Mouse (Mus musculus) embryonic facial prominence, embryonic 12.5 days (tissue): Measurements from ENCODE around the gene Sik2. TPM values are rescaled to one million over a fixed set of nuclear protein-coding genes. Genes with fewer than 3 reads are reported as not detected.

ENCODE experiments used
- ATAC-seq: fragments of 200-750 bp; cut with Nextera tagmentation; 2 replicates; pipeline ENCODE4 v1.8.0; 2017; ENCODE audit not compliant: insufficient number of reproducible peaks, insufficient read depth, low FRiP score, low TSS enrichment
- H3K27ac ChIP-seq: fragments of 300-500 bp; sonication (generic); 2 replicates; pipeline ENCODE4 v1.5.1; 2016; ENCODE audit warnings: mild to moderate bottlenecking
- H3K27me3 ChIP-seq: fragments of 300-500 bp; sonication (generic); 2 replicates; pipeline ENCODE4 v1.6.1; 2016; ENCODE audit warnings: mild to moderate bottlenecking, moderate library complexity
- H3K36me3 ChIP-seq: fragments of 300-500 bp; sonication (generic); 2 replicates; pipeline ENCODE4 v1.6.1; 2016; ENCODE audit warnings: mild to moderate bottlenecking
- H3K4me1 ChIP-seq: fragments of 300-500 bp; sonication (generic); 2 replicates; pipeline ENCODE4 v1.6.1; 2016
- H3K4me2 ChIP-seq: fragments of 300-500 bp; sonication (generic); replicated peaks from 2 replicates; pipeline ENCODE4 v1.6.1; 2016; ENCODE audit warnings: mild to moderate bottlenecking, moderate library complexity
- H3K4me3 ChIP-seq: fragments of 300-500 bp; sonication (generic); 2 replicates; pipeline ENCODE4 v1.5.1; 2016; ENCODE audit warnings: mild to moderate bottlenecking
- H3K9ac ChIP-seq: fragments of 300-500 bp; sonication (generic); 2 replicates; pipeline ENCODE4 v1.6.1; 2016; ENCODE audit warnings: mild to moderate bottlenecking, moderate library complexity
- H3K9me3 ChIP-seq: fragments of 300-500 bp; sonication (generic); 2 replicates; pipeline ENCODE4 v1.6.1; 2016; ENCODE audit warnings: mild to moderate bottlenecking, moderate library complexity
- WGBS: fragments of 180-500 bp; shearing (Covaris S2); methylation state at CpG from one replicate; pipeline ENCODE4 v1.1.7; 2016; 5-methylcytosine and 5-hydroxymethylcytosine counted together
- polyA plus RNA-seq: library from polyadenylated mRNA; unstranded; fragments of >200 nt; fragmentation: Nextera tagmentation; extraction: Ambion mirVana; gene quantifications from 2 replicates; pipeline ENCODE4 v1.2.1, GENCODE M21; 2016

The Sik2 gene
- polyA plus RNA-seq, 1 experiment from 2014 or later, result 17.9 TPM

DNA sequence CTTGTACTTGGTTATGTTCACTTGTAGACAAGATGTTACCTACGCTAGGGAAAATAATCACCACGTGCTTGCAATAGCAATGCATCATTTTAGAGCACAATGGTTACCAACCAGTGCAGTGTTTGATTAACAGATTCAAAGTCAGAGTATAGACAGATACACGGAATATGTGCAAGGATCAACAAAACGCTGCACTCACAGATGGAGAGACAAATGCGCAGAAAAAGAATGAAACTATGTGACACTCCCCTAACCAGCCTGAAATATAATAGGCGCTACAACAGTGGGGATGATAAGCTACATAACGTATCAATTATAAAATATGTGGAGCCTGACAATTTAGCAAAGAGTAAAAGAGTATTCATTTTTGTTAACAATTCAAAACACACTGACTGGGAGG lies 34.2 kb downstream of the Sik2 start:
- no peaks in the 10 kb centered on the region for H3K27me3 ChIP-seq
- no peak for ATAC-seq
- 88% methylated on average over 7 of the region's 7 CpGs for WGBS

DNA sequence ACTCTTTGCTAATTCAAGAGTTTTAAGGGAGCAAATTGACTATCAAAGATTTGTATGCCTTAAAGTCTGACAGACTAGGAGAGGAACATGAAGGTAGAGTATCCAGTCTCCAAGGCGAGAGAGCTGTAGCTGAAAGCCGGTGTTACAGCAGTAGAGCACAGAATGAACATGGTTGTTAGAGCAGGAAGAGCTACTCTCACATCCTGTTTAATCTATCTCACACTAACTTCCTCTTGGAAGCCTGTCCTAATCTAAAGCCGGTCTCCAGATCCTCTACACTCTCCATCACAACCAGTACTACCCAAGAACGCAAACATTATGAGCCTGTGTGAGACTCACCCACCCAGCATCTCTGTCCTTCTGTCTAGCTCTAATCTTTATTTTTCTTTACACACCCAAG lies 38.5 kb downstream of the Sik2 start:
- ATAC-seq, result no peak
- no peaks in the 10 kb centered on the region for H3K4me1 ChIP-seq
- no peaks in the 10 kb centered on the region for H3K36me3 ChIP-seq
- H3K4me3 ChIP-seq, result no peak overlapping the region
- no peak overlapping the region for H3K4me2 ChIP-seq
- WGBS, result 82% methylated on average over 4 of the region's 4 CpGs
- H3K27me3 ChIP-seq, result no peaks in the 10 kb centered on the region
- H3K27ac ChIP-seq, result no peak overlapping the region
- no peak overlapping the region for H3K9ac ChIP-seq
- no peaks in the 10 kb centered on the region for H3K9me3 ChIP-seq

More for the DNA sequence above, 34.2 kb downstream of the Sik2 start:
- H3K36me3 ChIP-seq, result no peaks in the 10 kb centered on the region
- 0 out of 2 replicates have a peak, but pooled peaks cover 3% of the 10 kb centered on the region for H3K4me1 ChIP-seq
- H3K4me3 ChIP-seq, result no peak overlapping the region
- no peak overlapping the region for H3K4me2 ChIP-seq
- no peak overlapping the region for H3K27ac ChIP-seq
- no peak overlapping the region for H3K9ac ChIP-seq
- no peaks in the 10 kb centered on the region for H3K9me3 ChIP-seq

DNA sequence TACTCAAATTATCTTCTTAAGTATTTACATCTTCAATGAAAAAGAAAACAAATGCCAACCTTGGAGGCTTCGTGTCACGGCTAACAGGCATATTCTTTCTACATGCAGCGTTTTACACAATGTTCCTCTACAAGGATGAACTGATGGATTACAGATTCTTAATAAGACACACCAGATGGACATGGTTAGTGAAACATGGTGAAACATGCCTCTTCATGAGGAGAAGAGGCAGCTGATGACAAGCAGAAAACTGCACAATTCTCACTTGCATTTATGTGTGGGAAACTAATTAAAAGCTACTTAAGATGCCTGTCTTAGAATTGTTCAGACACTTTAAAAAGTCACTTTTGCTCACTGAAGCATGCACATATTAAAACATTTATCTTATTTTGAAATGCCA lies 39.6 kb downstream of the Sik2 start:
- Histone ChIP-seq H3K27me3 (no peaks in the 10 kb centered on the region), H3K27ac (no peak overlapping the region), H3K4me1 (no peaks in the 10 kb centered on the region), H3K4me3 (no peak overlapping the region), H3K36me3 (no peaks in the 10 kb centered on the region), H3K9ac (no peak overlapping the region), H3K4me2 (no peak overlapping the region), H3K9me3 (no peaks in the 10 kb centered on the region)
- 68% methylated on average over 3 of the region's 3 CpGs for WGBS
- no peak for ATAC-seq

DNA sequence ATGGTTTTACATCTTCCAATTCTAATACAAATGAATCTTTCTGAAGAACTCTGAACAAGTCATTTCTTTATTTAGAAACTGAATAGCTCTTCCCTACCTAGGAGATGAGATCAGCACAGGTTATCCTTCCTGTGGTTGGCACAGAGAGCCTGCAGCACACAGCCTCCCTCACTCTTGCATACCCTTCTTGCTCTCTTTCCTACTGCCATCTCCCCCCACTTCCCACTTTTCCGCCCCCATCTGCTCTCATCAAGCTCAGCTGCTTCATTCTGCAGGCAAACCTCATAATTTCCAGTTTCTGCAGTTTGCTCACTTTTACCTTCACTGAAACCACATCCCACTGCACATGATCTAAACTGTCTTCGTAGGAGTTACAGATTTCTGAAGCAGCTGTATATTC lies 42.6 kb downstream of the Sik2 start:
- ATAC-seq, result no peak
- WGBS, result 76% methylated on average over 2 of the region's 2 CpGs
- Histone ChIP-seq H3K27ac (no peak overlapping the region), H3K9ac (no peak overlapping the region), H3K27me3 (no peaks in the 10 kb centered on the region), H3K4me1 (no peaks in the 10 kb centered on the region), H3K4me2 (no peak overlapping the region), H3K36me3 (no peaks in the 10 kb centered on the region), H3K9me3 (no peaks in the 10 kb centered on the region), H3K4me3 (no peak overlapping the region)

DNA sequence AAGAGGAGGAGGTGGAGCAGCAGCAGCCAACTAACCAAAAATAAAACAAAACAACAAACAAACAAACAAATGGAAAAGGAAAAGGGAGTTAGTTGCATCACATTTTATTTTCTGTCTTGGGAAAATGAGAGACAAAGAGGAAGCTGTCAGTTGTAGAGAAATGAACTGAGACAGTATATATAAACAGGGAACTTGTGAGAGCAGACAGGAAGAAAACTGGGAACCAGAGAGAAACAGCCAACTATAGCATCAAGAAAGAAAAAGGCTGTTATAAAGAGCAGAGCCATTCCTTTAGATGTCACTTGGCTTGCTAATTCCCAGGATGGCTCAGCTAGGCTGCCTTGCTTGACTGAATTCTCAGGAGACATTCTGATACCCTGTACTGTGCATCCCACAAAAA lies 43.5 kb downstream of the Sik2 start:
- no peak overlapping the region for H3K9ac ChIP-seq
- no peaks in the 10 kb centered on the region for H3K27me3 ChIP-seq
- H3K4me2 ChIP-seq, result no peak overlapping the region
- H3K9me3 ChIP-seq, result no peaks in the 10 kb centered on the region
- ATAC-seq, result no peak
- H3K36me3 ChIP-seq, result no peaks in the 10 kb centered on the region
- no peak overlapping the region for H3K4me3 ChIP-seq
- H3K27ac ChIP-seq, result no peak overlapping the region
- no peaks in the 10 kb centered on the region for H3K4me1 ChIP-seq

DNA sequence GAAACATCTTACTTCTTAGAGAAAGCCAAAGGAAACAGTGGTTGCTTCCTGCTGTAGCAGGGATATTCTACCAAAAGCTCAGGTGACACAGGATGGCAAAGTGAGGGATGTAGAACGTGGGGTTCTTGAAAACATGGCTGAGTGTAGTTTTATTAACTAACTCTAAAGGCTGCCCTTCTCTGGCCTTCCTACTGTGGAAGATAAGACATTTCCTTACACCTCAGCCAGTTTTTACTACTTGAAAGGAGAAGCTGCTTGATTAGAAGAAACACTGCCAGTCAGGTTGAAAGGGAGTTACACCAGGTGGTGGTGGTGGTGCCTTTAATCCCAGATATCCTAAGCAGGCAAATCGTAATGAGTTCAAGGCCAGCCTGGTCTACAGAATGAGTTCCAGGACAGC lies 44.0 kb downstream of the Sik2 start:
- no peak for ATAC-seq
- no peaks in the 10 kb centered on the region for H3K36me3 ChIP-seq
- no peaks in the 10 kb centered on the region for H3K27me3 ChIP-seq
- H3K4me2 ChIP-seq, result no peak overlapping the region
- no peak overlapping the region for H3K27ac ChIP-seq
- no peaks in the 10 kb centered on the region for H3K4me1 ChIP-seq
- no peak overlapping the region for H3K9ac ChIP-seq
- WGBS, result 75% methylated on average over 2 of the region's 2 CpGs
- no peak overlapping the region for H3K4me3 ChIP-seq
- H3K9me3 ChIP-seq, result no peaks in the 10 kb centered on the region

DNA sequence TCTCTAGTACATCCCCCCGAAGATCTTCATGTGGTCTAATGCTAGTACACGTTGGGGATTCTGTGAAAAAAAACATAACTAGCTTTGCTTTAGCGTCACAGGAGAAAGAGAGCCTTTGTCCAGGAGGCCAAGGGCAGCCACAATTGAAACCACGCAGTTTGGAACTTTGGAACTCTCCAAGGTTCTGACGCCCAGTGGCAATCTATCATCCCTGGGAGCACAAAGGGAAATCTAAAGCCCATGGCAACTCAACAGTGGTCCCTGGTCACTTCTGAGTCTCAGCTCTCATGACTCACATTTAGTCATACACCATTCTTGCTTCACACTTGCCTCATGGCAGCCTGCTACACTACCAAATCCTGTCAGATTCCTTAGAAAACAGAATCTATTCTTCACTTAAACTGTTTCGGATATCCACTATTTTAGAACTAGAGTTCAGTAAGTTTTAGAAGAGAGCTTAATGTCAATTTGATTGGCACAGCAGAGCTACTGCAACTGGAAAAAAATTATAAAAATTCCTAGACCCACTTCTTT lies 50.9 kb downstream of the Sik2 start:
- no peaks in the 10 kb centered on the region for H3K9me3 ChIP-seq
- no peaks in the 10 kb centered on the region for H3K36me3 ChIP-seq
- H3K27ac ChIP-seq, result no peak overlapping the region
- H3K9ac ChIP-seq, result no peak overlapping the region
- no peaks in the 10 kb centered on the region for H3K4me1 ChIP-seq
- 41% methylated on average over 6 of the region's 6 CpGs for WGBS
- no peaks in the 10 kb centered on the region for H3K27me3 ChIP-seq
- ATAC-seq, result no peak
- H3K4me3 ChIP-seq, result no peak overlapping the region
- no peak overlapping the region for H3K4me2 ChIP-seq

DNA sequence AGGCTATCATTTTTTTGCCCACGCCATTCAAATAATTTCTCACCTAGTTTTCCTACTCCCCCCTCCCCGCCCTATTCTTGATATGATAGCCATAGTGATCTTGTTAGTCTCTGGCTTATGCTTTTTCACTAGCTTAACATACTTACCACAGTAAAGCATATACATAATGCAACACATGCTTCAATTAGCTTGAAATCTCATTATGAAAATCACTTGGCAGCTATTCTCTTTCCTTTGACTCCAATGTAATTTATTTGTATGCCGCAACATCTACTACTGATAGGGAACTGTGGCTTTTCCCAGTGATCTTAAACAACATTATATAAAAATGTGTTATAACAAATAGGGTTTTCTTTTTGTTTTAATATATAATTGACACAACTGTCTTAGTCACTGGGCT lies 53.7 kb downstream of the Sik2 start:
- Histone ChIP-seq H3K9me3 (no peaks in the 10 kb centered on the region), H3K4me2 (no peak overlapping the region), H3K27ac (no peak overlapping the region), H3K4me1 (no peaks in the 10 kb centered on the region), H3K4me3 (no peak overlapping the region), H3K9ac (no peak overlapping the region), H3K36me3 (no peaks in the 10 kb centered on the region), H3K27me3 (no peaks in the 10 kb centered on the region)
- WGBS, result 93% methylated on average over 3 of the region's 3 CpGs
- no peak for ATAC-seq

DNA sequence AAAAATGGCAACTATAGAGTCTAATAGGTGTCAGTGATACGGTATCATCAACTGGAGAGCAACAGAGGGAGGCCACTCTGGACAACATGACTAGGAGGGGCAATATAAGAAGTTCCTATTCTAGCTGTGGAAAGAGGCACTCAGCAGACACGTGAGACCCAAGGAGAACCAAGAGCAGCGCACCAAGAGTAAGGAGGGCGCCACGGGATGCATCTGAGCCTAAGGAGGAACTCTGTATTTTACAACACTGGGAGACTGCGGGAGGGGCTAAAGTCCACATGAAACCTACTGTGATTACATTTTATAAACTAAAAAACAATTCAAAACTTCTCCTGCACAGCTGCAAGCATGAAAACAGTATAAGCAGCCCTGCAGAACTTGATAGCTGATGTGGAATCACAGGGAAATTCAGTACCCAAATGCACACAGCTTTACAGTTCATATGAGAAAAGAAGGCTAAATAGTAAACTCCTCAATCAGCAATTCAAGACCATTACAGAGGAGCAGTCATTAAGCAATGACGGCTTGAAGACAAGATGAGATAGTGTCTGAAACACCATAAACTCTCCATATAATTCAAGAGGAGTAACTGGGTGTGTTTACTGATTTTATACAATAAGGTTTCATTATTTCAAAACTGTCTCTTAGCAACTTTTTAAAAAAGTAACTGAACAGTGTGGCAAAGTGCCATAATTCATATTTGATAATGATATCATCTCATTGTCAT lies 60.6 kb downstream of the Sik2 start:
- WGBS, result 95% methylated on average over 7 of the region's 7 CpGs
- Histone ChIP-seq H3K36me3 (no peaks in the 10 kb centered on the region), H3K4me2 (no peak overlapping the region), H3K4me3 (no peak overlapping the region), H3K27me3 (no peaks in the 10 kb centered on the region), H3K9me3 (no peaks in the 10 kb centered on the region), H3K4me1 (0 out of 2 replicates have a peak, but pooled peaks cover 3% of the 10 kb centered on the region), H3K9ac (no peak overlapping the region), H3K27ac (no peak overlapping the region)
- no peak for ATAC-seq

DNA sequence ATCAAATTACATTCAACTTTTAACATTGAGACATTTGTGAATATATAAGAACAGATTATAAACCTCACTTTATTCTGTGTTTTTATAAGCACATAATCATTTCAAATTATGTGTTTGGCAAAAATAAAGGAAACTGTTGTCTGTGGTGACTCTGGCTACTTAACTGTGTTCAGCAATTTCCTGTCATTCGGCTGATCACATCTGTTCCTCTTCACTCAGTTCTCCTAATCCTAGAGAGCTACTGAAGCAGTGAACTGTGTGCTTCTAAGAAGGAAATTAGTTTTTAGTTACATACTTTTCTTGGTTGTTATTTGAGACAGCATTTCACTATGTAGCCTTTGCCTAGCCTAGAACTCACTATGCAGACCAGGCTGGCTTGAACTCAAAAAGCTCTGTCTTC lies 62.5 kb downstream of the Sik2 start:
- no peaks in the 10 kb centered on the region for H3K9me3 ChIP-seq
- no peaks in the 10 kb centered on the region for H3K36me3 ChIP-seq
- 0 out of 2 replicates have a peak, but pooled peaks cover 3% of the 10 kb centered on the region for H3K4me1 ChIP-seq
- no peak overlapping the region for H3K4me3 ChIP-seq
- ATAC-seq, result no peak
- no peaks in the 10 kb centered on the region for H3K27me3 ChIP-seq
- H3K27ac ChIP-seq, result no peak overlapping the region
- no peak overlapping the region for H3K4me2 ChIP-seq
- H3K9ac ChIP-seq, result no peak overlapping the region
- 31% methylated on average over 1 of the region's 1 CpGs for WGBS

DNA sequence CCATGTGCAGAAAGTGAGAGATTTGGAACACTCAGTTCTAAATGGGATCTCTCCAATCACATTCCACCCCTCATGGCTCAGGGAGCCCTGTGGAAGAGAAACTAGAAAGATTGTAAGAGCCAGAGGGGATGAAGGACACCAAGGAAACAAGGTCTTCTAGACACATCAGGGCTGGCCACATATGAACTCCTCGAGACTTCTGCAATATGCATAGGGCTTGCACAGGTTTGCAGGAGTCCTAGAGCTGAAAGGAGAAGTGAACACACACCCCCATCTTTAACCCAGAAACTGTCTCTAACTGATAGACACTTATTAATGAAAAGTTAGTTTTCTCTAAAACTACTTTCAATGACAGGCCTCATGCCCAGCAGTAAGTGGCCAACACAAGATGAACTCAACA lies 64.0 kb downstream of the Sik2 start:
- Histone ChIP-seq H3K9me3 (no peaks in the 10 kb centered on the region), H3K9ac (no peak overlapping the region), H3K4me3 (no peak overlapping the region), H3K4me2 (no peak overlapping the region), H3K27me3 (no peaks in the 10 kb centered on the region), H3K4me1 (0 out of 2 replicates have a peak, but pooled peaks cover 3% of the 10 kb centered on the region), H3K36me3 (no peaks in the 10 kb centered on the region), H3K27ac (no peak overlapping the region)
- WGBS, result 88% methylated on average over 1 of the region's 1 CpGs
- ATAC-seq, result no peak

DNA sequence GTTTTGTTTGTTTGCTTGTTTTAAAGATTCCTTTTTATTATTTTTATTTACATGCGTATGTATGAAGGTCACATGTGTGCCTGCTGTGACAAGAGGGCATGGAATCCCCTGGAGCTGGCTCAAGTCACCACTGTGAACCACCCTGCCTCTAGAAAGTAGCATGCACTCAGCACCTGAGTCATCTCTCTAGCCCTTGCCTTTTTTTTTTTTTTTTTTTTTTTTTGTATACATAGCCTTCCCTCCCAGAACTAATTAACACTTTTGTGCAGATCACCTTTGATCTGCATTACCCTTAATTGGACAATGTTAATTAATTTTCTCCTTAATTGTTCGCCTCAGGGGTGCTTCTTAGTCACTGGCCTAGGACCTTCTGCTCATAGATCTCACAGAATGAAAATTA lies 66.2 kb downstream of the Sik2 start:
- Histone ChIP-seq H3K27ac (no peak overlapping the region), H3K4me2 (no peak overlapping the region), H3K4me1 (0 out of 2 replicates have a peak, but pooled peaks cover 3% of the 10 kb centered on the region), H3K9ac (no peak overlapping the region), H3K27me3 (no peaks in the 10 kb centered on the region), H3K9me3 (no peaks in the 10 kb centered on the region), H3K36me3 (no peaks in the 10 kb centered on the region), H3K4me3 (no peak overlapping the region)
- no peak for ATAC-seq
- 85% methylated on average over 2 of the region's 2 CpGs for WGBS
